Mouse (Mus musculus): Measurements from ENCODE around the gene Cpeb1. TPM values are rescaled to one million over a fixed set of nuclear protein-coding genes. Genes with fewer than 3 reads are reported as not detected.

The Cpeb1 gene
- total RNA-seq, 2 experiments from 2014 or later = 64.6 to 69.3 TPM

Other genes starting within 250 kb of the Cpeb1 start
- 1 to 10 TPM; 5.7 to 6.4 TPM for gene Pde8a, start 241.9 kb downstream of the Cpeb1 start, total RNA-seq (2021)
- 100 to 1,000 TPM; 474 to 482 TPM for gene Rps17, start 110.2 kb downstream of the Cpeb1 start, total RNA-seq (2021)
- gene Ap3b2, start 38.5 kb upstream of the Cpeb1 start, total RNA-seq (2021) = 100 to 1,000 TPM; 141 to 150 TPM
- gene BC048679, start 42.8 kb upstream of the Cpeb1 start, total RNA-seq (2021) = not detected
- under 1 TPM in 1 of 2 experiments, not detected in 1; 0.16 TPM for gene Fsd2, start 111.5 kb upstream of the Cpeb1 start, total RNA-seq (2021)
- 10 to 100 TPM; 13.7 to 15.8 TPM for gene Whamm, start 115.8 kb upstream of the Cpeb1 start, total RNA-seq (2021)